Mouse (Mus musculus) telencephalon, adult 2 months (tissue): ENCODE data around the gene Rps27rt.
"Not testable (repeated sequence)": the region's sequence is repeated elsewhere in the genome, so short reads cannot be mapped to it uniquely, and the experiment has no call there.

Experiments used
- DNase-seq: peaks from one replicate; pipeline ENCODE4 v3.0.0-alpha.2; 2011; ENCODE audit warnings: low read depth, low spot score

Rps27rt gene

DNA sequence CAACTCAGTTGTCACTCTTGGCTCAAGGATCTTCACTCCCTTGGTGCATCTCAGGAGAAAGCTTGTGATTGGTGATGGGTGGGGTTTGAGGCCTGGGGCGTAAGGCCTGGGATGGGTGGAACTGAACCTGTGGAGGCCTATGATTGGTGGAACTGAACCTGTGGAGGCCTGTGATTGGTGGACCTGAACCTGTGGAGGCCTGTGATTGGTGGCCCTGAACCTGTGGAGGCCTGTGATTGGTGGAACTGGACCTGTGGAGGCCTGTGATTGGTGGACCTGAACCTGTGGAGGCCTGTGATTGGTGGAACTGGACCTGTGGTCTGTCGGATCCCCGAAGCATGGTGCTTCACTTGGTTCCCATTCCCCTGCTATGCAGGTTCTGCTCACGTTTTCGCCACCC, 3.2 kb upstream of the Rps27rt start:
- no peak for DNase-seq

- no peak for DNase-seq
Observed at GRCm38 (mm10) chr9:114979969-114980368, 2.6 kb downstream of the Rps27rt start.

GRCm38 (mm10) chr9:114978281-114979111, 4.0 kb downstream of the Rps27rt start, which contains the start of gene Osbpl10:
Gene Osbpl10, plus strand, starts transcription at chr9:114978569.
- DNase-seq, result peak; percentile 65

GRCm38 (mm10) chr9:114977461-114978280, 4.9 kb downstream of the Rps27rt start:
- peak; percentile 78 for DNase-seq

GRCm38 (mm10) chr9:114966286-114966685, 16.3 kb downstream of the Rps27rt start:
- not testable (repeated sequence) for DNase-seq

DNA sequence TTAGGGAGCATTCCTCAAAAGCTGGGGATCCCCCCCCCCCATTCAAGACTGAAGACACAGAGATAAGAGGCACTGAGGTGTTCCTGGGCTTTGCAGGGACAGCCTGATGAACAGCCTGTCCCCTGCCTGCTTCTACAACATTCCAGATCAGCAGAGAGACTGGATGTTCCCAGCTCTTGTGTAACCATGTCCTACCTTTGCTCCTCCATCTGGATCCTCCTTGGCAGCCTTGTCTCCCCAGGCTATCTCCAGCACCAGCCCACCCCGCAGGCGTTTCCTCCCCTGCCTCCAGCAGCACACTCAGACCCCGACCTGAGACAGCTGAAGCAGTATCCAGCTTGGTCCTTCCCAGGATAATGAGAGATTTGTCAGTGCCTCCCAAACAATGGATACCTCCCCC, 18.4 kb downstream of the Rps27rt start:
- no peak for DNase-seq

DNA sequence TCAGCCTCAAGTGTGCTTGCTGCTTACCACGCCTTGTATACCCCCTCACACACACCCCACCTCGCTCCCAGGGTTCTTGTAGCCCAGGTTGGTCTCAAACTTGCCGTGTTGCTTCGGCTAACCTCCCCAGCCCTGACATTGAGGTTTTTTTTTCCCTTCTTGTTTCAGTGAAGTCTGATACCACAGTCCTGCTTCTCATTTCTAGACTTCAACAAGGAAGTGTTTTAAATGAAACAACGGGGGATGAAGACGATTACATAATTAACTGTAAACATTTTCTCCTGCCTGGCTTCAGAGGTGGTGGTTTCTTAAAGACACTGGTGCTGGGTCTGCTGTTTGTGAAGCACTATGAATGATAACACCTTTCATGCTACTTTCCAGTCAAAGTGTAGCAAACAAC, 21.7 kb downstream of the Rps27rt start:
- no peak for DNase-seq

- no peak for DNase-seq
Observed at GRCm38 (mm10) chr9:114960043-114960789, 22.3 kb downstream of the Rps27rt start.

DNA sequence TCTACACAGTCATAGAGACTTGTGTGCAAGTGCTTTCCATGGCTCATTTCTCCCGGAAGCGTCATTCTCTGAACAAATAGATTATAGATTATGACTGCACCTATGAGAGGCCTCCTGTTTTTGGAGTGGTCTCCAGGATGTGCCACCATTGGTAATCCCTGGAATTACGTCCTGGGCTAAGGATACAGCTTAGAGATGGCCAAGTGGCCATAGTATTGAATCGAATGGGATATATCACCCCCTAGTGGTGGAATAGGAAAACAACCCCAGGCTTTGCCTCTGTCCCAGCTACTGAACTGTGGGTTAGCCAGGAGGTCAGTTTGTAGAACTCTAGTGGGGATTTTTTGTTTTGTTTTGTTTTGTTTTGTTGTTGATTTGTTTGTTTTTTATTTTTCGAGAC, 25.6 kb downstream of the Rps27rt start:
- no peak for DNase-seq

- no peak for DNase-seq
Observed at GRCm38 (mm10) chr9:114955340-114955739, 27.2 kb downstream of the Rps27rt start.

- DNase-seq, result no peak
Observed at GRCm38 (mm10) chr9:114952866-114953265, 29.7 kb downstream of the Rps27rt start.

GRCm38 (mm10) chr9:114948395-114948794, 34.1 kb downstream of the Rps27rt start:
- DNase-seq, result no peak

- no peak for DNase-seq
Observed at GRCm38 (mm10) chr9:114945576-114945975, 37.0 kb downstream of the Rps27rt start.

DNA sequence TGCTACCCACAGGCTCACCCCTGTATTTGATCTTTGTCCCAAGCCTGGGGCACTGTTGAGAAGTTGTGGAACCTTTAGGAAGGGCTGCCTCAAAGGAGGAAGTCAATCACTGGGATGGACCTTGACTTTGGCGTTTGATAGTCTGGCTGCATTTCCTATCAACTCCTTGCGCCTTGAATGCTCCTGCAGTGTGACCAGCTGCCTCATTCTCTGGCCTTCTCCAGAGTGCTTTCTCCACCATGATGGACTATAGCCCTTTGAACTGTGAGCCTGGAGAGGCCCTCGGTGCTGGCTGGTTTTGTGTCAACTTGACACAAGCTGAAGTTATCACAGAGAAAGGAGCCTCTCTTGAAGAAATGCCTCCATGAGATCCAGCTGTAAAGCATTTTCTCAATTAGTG, 37.9 kb downstream of the Rps27rt start:
- DNase-seq, result no peak

GRCm38 (mm10) chr9:114936687-114937086, 45.9 kb downstream of the Rps27rt start:
- DNase-seq, result no peak

DNA sequence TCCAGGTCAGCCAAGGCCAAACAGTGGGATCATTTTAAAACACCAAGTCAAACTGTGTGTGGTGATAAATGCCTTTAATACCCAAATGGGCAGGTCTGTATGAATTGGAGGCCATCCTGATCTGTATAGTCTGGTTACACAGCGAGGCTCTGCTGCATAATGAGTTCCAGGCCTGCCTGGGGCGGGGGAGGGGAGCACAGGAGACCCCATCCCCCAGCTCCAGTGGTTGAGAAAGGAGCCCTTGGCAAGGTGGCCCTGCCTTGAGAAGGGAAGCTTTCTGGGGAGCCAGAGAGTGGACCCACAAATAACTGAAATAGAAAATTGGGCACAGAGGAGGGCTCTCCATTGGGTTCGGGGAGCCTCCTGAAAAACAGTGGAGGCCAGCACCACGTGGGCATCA, 47.2 kb downstream of the Rps27rt start:
- no peak for DNase-seq

DNA sequence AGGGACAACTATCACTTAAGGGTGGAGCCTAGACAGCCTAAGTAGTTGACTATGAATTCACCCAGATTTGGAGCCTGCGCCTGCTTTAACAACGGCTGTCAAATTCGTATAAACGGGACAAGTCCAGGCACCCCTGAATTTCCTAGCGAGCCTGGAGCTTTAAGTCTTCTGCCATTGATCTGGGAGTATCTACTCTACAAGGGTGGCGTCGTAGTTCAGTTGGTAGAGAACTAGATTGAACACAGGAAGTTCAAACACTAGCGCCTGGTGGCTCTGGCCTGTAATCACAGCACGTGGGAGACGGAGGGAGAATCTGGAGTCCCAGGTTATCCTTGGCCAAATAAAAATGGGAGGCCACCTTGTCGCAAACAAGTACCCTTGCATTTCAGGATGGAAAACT, 48.3 kb downstream of the Rps27rt start:
- DNase-seq, result no peak

- DNase-seq, result peak; percentile 91
Observed at GRCm38 (mm10) chr9:114933723-114934171, 48.8 kb downstream of the Rps27rt start, which contains the start of gene Gpd1l. Gene Gpd1l, minus strand, starts transcription at chr9:114933987.

DNA sequence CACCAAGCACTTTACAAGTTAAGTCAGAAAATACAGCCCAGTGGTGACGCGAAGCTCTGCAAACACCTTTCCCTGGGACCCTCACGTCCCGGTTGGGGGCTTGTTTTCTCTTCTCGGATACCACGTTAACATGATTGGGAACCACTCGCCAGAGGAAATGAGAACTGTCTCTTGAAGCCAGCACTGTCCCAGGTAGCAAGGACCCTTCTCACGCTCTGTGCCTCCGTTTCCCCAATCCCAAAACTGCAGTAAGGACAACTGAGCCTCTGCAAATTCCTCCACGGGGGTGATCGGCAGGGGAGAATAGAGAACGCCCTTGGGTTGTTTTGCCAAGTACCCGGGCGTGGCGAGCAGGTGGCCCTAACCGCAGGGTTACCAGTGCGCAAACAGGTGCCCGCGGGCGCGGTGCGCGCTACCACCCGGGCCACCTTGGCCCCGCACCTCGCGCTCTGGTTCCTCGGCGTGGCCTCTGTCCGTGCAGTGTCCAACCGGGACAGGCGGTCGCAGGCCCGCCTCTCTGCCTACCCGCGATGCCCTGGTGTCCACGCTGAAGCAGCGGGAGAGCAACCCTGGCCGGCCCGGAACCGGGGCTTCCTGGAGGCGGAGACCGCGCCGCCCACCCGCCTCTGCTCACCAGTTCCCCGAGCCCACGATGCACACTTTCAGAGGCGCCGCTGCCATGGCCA, 49.4 kb downstream of the Rps27rt start:
- no peak for DNase-seq

GRCm38 (mm10) chr9:114932607-114933006, 49.9 kb downstream of the Rps27rt start:
- no peak for DNase-seq
